Mouse (Mus musculus): ENCODE data around the gene Zbtb33. TPM values are rescaled to one million over a fixed set of nuclear protein-coding genes. Genes with fewer than 3 reads are reported as not detected.
A peak's percentile ranks its signal among the peaks of the same experiment; 100 is the strongest.

Zbtb33 gene
- total RNA-seq (2021): 10 to 100 TPM; 23.7 to 24.7 TPM
- long read RNA-seq: 0 reads

DNA sequence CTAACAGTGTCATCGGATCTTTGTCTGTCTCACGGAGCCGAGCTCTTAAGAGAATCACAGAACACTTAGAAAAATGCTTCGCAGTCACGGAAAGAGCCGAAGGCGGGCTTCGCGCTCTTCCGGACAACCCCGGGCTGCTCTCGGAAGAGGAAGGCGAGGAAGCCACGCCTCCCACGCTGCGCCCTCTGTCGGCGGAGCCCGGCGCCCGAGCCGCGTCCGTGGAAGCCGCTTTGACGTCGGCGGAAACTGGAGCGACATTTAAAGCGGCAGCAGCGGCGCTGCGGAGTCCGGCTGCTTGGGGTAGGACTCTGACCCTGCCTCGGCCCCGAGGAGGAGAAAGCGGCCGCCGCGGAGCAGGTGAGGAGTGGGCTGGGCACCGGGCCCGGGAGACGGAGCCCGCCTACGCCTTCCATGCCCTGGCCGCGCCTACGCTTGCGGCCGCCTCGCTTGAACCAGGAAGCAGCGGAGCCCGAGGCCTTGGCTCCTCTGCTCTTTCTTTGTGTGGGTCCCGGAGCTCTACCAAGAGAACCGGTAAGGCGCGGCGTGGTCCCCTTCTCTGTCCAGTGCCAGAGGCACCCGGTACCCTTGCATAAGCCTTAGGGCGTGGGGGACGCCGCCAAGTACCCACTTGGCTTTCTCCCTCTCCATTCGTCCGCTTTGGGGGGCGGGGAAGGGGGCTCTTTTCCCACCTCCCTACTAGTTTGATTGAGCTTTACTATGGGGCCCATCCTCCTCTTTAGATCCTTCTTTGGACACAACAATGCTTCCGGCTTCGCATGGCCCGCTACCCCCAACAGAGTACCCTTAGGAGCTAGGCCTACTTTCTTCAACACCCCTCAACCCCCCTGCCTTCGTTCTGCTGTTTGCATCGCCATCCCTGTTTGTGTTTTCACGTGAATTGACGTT is at the start of gene Zbtb33:
Gene Zbtb33 (plus strand): TSS at position 242 of the 906 bp plus-strand sequence.
- peak; percentile 81 to 90 for DNase-seq (ENCODE audit: low spot score in 2 of 2)

DNA sequence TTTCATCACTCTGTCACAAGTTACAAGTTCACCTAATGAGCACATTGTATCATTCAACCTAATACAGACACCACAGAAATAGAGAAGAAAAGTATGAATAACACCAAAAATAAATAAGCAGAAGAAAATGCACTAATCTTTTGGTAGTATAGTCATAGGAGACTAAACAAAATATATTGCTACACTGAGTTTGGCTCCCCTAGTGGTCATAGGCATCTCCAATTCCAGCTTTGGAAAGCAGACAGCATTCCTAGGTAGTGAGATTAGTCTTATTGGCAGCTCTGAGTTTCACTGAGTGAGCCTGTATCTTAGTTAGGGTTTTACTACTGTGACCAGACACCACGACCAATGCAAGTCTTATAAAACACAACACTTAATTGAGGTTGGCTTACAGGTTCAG is 30.5 kb upstream of the Zbtb33 start:
- no peak for DNase-seq (ENCODE audit: low spot score in 2 of 2)

DNA sequence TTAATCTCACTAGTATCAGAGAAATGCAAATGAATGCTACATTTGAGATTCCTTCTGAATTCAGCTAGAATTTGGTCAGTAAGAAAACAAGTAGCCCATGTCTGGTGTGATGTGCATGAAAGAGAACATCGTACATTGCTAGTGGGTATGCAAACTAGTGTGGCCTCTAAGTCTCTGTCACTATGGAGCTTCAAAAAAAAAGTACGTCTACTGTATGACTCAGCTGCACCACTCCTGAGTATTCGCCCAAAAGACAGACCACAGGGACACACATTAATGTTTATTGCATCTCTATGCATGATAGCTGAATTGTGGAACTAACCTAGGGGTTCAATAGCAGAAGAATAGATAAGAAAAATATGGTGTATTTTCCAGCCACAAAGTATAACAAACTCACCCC is 24.3 kb upstream of the Zbtb33 start:
- no peak for DNase-seq (ENCODE audit: low spot score in 2 of 2)

DNA sequence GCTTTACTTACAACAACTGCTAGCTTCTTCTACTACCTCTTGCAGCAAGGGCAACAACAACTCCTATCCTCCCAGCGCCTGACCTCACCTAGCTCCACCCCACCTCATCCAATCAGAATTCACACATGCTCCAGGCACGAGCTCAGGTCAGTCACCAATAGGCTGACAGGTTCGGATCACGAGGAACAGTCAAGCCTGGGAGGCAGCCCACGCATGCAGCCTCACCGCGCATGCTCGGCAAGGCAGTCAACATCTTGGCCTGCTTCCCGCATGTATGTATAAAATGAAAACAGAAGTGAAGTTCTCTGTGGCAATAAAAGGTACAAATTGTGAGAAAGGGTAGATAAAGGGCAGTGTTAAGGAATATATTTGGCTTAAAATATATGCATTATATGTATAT is 23.5 kb upstream of the Zbtb33 start:
- no peak for DNase-seq (ENCODE audit: low spot score in 2 of 2)

DNA sequence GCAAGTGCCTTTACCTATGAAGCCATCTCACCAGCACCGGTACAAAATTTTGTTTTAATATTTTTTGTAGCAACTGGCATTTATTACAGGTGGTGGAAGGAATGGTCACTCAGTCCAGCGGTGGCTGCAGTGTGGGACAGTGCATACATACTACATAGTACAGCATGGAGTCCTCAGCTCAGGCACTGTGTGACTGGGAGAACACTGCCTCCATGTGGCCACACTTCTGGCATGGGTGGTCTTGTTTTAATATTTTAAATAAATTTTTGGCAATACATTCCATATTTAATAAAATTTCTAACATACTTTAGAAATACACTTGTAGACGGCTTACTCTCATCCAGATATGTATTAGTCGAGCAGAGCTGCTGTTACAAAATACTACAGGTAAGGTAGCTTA is 23.0 kb upstream of the Zbtb33 start:
- no peak for DNase-seq (ENCODE audit: low spot score in 2 of 2)

DNA sequence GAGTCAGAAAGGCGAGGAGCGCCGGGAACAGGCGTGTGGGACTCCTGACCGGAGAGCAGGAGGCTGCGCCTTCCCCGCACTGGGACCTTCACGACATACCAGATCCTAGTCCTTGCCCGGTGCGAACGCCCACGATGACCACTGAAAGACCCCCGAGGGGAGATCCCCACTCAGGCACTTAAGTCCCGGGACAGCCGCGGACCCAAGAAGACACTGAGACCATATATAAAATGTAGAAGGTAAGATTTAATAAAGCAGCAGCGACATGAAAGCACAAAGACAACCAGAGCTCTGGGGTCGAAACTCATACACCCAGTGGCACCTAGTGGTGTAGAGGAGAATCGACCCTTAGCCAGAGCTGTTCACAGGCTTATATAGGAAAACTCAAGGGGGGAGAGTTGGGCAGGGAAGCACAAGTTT is 9.7 kb upstream of the Zbtb33 start:
- DNase-seq (ENCODE audit: low spot score in 2 of 2): peak in 1 of 2 experiments; percentile 52

DNA sequence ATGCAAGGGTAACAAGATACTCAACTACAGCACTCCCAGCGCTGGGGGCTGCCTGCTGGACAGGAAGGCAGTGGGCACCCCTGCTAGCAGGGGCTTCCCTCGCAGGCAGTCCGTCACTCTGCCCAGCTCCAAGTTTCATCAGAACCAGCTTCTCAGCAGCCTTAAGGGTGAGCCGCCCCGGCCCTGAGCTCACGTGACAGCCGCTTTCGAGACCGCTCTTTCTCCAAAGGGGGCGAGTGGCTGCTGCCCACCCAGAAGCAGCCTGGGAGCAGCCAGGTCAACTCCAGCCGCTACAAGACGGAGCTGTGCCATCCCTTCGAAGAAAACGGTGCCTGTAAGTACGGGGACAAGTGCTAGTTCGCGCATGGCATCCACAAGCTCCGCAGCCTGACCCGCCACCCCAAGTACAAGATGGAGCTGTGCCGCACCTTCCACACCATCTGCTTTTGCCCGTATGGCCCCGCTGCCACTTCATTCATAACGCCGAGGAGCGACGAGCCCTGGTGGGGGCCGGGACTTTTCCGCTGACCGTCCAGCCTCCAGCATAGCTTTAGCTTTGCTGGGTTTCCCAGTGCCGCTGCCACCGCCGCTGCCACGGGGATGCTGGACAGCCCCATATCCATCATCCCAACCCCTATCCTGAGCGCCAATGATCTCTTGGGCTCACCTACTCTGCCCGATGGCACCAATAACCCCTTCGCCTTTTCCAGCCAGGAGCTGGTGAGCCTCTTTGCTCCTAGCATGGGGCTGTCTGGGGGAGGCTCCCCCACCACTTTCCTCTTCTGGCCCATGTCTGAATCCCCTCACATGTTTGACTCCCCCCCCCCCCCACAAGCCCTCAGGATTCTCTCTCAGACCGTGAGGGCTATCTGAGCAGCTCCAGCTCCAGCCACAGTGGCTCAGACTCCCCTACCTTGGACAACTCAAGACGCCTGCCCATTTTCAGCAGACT is 8.7 kb upstream of the Zbtb33 start:
- no peak for DNase-seq (ENCODE audit: low spot score in 2 of 2)

DNA sequence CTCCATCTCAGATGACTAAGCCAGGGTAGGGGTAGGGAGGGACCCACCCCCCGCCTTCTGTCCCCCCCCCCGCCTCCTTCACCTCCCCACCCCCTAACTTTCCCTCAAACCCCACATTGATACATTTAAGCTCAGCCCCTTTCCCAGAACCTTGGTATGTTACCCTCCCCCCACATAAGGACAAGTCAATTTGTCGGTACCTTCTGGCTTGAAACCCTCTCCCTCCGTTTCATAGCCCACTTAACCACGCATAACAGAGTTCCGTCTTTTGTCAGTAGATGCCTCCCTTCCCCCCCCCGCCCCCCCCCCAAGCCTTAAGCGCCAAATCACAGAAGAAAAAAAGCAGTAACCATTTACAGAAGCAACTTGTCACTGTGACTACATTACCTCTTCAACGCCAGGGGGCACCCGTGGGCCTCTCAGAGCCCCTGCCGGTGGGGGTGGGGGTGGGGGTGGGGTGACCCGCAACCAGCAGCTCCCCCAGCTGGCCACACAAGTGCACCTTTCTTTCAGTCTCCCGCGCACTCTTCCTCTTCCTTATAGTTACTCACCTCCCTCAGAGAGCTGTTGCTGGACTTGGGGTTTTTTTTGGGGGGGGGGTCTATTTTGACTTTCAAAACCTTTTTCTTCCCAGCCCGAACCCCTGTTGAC is 7.9 kb upstream of the Zbtb33 start:
- DNase-seq (ENCODE audit: low spot score in 2 of 2): peak in 1 of 2 experiments; percentile 37

DNA sequence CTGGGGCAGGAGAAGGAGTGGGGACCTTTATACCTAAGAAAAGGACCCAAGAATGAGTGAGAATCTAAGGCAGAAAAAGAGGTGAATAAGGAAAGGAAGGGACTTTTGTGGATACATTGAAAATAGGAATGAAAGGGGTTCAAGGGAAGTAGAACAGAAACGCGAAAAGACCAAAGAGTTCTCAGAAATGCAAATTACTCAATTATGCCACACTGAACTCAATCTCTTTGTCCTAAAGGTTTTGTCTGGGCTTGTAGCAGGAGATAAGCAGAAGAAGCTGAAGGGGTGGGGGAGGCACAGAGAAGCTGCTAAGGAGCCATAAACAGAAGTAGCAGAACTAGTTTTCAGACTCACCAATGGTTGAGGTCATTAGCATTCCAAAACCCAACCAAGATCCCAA is 4.1 kb upstream of the Zbtb33 start:
- DNase-seq (ENCODE audit: low spot score in 2 of 2): no peak

DNA sequence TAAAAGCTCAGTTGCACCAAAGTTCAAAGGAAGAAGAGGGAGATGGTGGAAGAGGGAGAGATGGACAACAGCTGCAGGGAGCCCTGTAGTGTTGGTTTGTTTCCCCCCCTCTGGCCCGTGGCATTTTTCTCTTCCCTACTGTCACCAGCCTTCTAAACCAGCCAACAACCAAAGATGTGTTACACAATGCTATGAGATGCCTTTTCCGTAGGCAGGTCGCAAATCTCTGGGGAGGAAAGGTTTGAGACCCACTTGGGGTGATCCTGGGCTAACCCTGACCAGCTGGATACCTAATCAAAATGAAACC is 818 bp downstream of the Zbtb33 start:
- DNase-seq (ENCODE audit: low spot score in 2 of 2): no peak

DNA sequence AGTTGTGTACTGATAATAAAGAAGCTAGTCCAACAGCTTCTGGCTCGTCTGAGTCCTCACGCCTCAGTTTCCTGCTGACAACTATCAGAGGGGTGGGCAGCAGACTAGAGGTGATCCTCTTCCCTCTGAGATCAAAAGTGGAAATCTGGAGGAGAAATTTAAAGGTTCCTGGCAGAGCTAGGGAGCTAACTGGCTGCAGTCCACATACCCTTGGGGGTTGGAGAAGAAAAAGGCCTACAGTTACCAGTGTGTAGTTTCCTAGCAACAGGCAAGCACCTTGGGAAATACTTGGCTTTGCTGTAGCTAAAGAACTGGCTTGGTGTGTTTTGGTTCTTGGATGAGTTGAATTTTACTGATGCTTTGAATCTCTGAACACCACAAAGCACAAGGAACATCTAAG is 12.2 kb downstream of the Zbtb33 start:
- peak in 1 of 2 experiments; percentile 17 for DNase-seq (ENCODE audit: low spot score in 2 of 2)

DNA sequence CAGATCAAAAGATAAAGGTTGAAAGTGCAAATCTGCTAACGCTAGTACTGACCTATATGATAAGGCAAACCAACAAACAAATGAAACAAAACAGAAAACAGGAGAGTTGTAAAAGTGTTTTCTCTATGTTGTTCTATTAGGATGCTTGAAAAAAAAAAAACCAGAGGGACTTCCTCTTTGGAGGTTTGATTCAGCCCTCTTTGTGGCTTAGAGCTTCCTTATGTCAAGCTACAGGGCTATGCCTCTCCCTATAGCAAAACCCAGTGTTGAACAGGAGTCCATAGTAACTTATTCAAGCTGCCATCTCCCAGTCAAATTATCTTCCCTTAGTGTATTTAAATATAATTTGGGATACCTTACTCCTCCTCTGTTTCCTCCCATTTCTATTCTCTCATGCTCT is 17.8 kb downstream of the Zbtb33 start:
- DNase-seq (ENCODE audit: low spot score in 2 of 2): no peak

DNA sequence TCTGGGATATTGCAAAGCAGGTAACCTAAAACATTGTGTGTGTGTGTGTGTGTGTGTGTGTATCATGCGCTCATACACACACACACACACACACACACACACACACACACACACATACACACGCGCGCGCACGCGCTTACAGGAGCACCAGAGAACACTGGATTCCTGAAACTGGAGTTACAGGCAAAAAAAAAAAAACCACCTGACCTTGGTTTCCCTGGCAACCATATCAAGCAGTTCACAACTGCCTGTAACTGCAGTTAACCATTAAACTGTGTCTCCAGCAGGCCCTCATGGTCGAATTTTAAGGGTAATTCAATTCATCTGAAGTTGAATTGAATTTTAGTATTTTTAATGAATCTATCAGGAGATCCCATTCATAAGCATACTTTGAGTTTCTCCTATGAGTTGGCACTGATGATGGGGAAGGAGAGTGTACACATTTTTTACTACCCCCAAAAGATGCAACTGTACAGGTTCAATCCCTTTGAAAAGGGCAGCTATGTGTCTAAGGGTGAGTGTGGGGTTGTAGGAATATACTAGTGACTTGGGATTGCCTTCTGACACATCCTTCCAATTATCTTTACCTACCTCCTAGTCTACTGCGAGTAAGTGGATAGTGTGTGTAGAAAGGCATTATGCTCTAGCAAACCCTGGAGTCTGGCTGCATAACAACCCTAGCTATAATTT is 27.5 kb downstream of the Zbtb33 start:
- DNase-seq (ENCODE audit: low spot score in 2 of 2): no peak

DNA sequence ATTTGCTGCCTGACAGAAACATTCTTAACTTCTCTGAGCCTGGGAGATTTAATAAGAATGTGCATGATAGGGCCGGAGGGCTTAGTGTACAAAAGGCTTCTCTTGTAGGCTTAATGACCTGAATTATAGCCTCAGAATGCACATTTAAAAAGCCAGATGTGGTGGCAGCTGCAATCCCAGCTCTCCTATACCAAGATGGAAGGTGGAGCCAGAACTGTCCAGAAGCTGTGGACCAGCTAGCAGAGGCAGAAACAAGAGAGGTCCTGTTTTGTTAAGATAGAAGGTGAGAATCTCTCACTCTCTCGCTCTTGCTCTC is 28.0 kb downstream of the Zbtb33 start:
- no peak for DNase-seq (ENCODE audit: low spot score in 2 of 2)

DNA sequence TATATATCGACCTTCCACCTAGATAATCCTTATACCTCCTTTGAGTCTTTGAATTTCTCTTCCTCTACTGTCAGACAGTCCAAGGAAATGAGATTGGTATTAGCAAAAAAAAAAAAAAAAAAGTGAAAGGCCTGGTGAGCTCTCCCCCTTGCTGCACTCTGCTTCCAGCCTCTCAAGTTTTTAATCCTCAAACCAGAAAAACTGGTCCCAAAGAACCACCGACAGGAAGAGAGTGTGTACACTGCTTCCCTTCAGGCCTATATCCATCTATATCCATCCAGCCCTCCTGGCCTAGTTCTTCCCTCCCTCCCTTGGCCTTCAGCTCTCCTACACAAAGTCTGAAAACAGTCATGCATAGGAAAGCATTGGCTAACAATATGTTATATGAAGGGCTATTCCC is 33.2 kb downstream of the Zbtb33 start:
- DNase-seq (ENCODE audit: low spot score in 2 of 2): no peak

DNA sequence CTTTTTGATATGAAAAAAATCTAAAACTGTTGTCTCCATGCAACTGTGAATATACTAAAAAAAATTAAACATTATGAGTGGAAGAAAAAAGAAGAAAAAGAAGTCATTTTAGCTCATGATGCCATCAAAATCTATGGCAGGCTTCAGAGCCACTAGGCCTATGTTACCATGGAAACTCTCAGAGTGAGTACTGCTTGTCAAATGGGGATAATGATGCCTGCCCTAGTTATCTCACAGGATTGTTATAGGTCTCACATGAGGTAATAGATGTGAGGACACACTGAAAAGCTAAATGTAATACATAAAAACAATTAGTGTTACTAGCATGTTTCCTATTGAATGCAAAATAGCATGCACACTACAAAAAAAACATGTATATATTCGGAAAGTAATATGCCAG is 40.3 kb downstream of the Zbtb33 start:
- no peak for DNase-seq (ENCODE audit: low spot score in 2 of 2)

DNA sequence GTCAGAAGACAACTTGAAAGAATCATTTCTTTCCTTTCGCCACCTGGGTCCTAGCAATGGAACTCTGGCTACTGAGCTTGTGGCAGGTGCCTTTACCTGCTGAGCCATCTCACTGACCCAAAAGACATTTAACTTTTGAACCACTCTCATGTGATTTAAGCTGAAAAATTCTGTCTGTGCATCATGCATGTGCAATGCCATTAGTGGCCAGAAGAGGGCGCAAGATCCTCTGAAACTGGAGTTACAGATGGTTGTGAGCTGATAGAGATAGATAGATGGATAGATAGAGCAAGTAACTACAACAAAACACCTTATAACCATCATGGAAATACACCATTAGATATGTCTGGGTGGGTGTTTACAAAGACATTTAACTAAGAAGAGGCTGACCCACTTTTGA is 48.1 kb downstream of the Zbtb33 start:
- peak in 1 of 2 experiments; percentile 47 for DNase-seq (ENCODE audit: low spot score in 2 of 2)
